Mouse (Mus musculus) frontal cortex, postnatal 10 days (tissue): ENCODE measurements around the gene Inpp5a.

Experiments used
- DNase-seq, 2 experiments: peaks; one replicate each; pipeline ENCODE4 v3.0.0; 2022; ENCODE audit warnings: low spot score in 2 of 2, mixed read lengths in 1 of 2

The Inpp5a gene

DNA sequence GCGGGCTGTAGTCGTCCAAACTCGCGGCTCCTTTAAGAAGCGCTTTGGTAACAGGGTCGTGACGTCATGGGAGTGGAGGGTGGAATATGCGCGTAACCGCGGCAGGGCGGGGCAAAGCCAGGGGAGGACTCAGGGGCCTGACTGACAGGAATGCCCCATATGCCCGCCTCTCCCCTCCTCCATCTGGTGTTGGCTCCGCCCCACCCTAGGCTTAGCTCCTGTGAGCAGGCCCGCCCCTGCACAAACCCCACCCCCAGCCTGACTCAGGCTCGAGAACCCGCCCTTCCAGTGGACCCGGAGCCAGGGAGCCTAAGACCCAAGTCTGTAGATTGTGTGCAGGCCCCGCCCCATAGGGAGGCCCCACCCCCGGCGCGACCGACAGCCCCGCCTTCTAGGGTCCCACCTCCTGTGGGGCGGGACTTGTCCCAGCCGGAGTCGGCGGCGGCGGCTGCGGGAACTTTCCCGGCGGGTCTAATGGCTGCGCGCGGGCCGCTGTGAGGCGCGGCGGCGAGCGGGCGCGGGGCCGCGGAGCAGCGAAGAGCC, at the start of gene Inpp5a:
Inpp5a (plus strand) TSS at position 440 of the 543 bp plus-strand sequence.
- DNase-seq, result peak; percentile 99

DNA sequence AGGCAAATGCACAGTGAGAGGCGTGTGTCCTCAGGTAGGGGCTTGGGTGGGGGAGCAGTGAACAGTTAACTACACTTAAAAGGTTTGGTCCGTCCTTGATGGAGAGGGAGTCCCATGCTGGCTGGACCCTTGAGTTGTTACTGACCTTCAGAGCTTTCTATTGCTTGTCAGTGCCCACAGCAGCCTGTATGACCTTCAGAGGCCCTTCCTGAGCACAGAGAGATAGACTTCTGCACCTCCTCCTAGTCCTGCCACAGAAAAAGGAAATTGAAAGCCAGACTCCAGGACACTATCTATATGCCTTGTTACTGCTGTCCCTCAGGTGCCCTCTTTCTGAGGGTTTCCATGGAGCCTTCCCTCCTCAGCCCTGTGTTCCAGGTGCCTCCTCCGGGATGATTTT, 49.7 kb upstream of the Inpp5a start:
- no peak for DNase-seq

DNA sequence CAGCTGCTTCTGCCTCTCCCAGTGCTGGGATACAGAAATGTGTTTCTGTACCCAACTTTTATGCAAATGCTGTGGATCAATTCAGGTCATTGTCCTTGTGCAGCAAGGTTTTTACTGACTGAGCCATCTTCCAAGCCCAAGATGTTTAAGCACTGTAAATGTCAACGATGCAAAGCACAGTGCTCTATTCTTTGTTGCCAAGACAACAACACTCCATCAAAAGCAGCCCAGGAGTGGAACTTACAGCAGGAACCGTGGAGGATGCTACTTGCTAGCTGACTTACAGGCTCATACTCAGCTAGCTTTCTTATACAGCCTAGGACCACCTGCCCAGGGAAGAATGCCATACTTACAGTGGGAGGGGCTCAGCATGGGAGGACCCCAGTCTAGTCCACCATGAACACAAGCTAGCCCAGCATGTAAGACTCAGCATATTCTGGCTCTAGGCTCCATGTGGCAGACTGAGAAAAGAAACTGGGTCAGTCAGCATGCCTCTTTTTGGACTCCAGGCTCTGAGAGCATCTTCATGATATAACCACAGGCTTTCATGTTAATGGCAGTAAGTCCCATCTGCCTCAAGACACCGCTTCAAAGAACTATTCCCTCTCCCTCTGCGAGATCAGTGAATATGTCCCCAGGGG, 47.8 kb upstream of the Inpp5a start:
- DNase-seq, result no peak

DNA sequence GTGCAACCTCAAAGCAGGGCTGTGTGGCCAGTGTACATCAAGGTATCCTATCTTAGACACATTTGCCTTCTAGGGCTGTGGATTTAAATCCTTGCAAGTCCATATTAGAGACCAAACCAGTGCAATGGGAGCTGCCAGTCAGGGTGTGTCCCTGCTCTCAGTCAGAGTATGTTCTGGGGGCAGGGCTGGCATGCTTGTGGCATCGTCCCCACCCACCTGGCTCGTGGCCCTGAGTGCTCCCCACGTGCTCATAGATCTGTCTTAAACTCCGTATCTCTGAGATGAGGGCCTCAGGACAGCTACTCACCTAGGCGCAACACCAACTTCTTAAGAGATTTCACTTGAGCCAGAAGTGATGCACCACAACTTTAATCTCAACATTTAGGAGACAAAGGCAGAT, 46.1 kb upstream of the Inpp5a start:
- no peak for DNase-seq

DNA sequence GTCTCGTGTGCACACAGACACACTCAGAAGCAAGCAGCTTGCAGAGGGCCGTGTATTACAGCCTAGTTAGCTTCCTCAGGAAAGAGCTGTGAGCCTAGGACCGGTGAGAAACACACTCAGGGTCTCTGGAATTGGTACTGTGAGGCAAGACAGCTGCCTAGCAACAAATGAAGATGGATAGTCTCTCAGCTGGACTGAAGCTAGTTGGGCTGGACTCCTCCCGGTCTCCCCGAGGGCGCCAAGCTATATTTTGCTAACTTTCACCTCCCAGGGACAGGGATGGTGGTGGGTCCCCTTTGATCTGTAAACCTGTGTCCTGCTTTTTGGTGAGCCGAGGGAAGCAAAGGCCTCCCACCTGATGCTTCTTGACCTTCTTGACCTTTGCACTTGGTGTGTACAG, 41.9 kb upstream of the Inpp5a start:
- DNase-seq, result no peak

DNA sequence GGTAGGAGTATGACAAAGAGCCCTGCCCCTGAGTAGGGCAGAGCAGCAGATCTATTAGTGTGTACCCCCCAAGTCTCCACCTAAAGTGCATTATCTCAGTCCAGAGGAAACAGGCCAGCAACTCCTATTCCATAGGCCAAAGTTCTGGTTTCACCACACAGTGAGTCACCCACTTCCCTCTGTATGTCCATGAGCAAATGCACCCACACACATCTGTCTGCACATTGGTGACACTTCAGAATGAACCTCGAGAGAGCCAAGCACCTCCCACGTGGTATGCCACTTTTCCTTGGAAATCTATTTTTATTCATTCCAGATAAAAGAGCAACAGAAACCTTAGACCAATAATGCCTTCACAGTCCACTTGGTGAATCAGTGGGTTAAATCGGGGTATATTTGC, 38.3 kb upstream of the Inpp5a start:
- no peak for DNase-seq

DNA sequence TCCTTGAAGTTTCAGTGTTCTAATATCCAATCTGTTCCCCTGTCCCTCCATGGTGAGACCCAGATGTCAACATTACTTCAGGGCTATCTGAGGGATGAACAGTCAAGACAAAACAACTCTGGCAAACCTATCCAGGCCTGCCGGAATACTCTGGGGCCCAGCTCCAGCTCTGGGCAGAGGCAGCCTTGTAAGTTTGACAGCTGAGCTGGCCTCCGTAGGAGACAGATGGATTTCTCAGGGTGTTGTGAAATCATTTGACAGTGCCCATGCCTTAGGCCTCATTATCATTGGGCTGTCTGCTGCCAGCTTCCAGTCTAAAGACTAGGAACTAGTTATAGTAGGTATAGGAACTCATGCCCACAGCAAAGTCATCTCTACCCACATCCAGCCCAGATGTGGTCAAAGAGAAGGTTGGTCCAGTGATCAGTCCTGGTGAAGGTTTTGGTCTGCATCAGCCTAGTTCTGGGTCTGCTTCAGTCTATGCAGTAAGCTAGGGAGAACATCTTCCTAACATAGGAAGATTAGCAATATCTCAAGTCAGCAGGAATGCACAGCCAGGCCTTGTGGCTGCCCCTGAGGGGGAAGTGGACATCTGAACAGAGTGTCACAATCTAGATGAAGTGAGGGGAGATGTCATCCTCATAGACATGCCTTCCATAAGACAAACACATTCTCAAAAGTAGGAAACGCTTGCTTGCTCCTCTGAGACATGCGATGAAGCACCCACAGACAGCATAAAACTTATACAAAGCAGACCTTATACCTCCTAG, 34.4 kb upstream of the Inpp5a start:
- DNase-seq, result no peak

DNA sequence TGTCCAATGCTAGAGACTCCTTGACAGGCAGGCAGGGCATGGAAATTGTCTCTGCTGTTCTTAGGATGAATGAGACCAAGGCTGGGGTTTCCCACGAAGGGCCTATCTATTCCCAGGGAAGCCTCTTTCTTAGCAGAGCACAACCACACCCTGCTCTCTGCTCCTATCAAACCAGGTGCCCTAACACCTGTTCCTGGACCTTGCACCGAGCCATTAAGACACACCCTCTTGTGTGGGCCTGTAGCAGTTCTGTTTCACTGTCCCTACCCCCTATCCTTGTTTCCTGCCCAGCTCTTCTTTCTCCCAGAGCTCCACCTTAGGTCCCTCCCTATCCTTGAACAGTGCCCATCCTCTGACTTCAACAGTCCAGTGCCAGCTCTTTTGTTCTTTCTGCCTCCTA, 31.9 kb upstream of the Inpp5a start:
- no peak for DNase-seq

DNA sequence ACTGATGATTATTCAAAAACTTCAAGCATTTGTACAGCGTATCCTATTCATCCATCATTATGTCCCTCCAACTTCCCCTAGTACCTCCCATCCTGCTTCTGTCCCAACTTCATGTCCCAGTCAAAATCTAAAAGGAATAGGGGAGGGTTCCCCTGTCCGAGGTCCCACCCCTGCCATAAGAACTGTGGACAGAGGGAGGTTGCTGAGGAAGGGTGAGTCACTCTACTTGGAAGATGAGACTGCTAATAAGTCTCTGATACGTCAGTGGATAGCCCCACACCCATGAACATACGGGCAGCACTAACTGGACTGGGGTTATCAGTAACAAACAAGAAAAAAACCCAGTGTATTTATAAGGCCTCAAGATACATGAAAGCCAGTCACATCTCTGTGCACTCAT, 29.0 kb upstream of the Inpp5a start:
- no peak for DNase-seq

DNA sequence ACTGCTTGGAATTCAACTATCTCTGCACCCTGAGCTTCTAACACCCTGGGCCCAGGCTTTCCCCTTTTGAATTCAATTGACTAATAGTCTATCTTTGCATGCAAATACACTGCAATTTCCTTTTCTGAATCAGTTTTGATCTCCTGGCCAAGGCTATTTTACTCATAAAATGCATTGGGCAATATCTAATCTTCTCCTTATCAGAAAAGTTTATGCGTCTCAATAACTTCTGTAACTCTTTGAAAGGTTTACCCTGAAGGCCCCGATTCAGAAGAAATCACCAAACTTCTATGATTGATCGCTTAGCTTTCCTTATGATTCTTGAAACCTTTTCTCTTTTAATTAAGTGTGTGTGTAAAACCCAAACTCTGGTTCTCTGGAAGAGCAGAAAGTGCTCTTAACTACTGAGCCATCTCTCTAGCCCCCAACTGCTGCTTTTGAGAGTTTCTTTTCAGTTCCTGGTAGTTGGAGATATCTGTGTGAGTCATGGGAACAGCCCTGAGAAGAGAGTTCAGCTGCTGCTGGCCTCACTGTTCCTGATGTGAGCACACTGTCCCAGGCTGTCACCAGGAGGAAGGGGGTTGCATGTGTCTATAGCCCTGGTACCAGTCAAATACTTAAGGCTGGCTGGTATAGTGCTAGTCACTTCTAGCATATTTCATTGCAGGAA, 27.9 kb upstream of the Inpp5a start:
- DNase-seq, result no peak

DNA sequence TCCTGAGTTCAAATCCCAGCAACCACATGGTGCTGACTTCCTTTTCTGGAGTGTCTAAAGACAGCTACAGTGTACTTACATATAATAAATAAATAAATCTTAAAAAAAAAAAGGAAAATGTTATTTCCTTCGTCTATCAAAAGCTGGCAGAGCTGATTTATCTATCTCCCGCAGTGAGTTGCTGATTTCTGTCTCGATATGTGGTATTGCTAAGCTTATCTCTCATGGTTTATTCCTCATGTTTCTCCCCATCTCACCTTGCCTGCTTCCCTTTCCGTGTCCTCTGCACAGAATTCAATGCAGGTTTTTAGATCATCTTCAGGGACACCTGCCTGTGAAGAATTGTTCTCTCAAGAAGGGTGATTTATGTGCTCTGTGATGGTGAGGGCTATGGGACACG, 27.1 kb upstream of the Inpp5a start:
- no peak for DNase-seq

DNA sequence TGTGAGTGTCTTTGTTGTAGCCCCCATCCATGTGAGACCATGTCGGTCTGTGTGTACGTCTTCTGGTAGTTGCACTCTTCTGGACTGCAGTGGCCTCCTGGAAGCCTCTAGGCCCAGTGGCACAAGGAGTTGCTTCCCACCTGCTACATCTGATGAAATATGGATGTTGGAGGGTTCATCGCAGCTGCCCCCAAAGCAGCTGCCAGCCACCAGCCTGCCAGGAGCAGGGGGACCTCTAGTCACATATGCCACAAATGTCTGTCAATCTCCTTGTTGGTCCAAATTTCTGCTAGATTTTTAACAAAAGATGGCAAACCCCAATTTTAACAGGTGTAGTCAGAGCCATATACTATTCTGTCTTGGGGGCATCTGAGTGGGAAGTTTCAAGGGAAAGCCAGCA, 26.4 kb upstream of the Inpp5a start:
- no peak for DNase-seq

DNA sequence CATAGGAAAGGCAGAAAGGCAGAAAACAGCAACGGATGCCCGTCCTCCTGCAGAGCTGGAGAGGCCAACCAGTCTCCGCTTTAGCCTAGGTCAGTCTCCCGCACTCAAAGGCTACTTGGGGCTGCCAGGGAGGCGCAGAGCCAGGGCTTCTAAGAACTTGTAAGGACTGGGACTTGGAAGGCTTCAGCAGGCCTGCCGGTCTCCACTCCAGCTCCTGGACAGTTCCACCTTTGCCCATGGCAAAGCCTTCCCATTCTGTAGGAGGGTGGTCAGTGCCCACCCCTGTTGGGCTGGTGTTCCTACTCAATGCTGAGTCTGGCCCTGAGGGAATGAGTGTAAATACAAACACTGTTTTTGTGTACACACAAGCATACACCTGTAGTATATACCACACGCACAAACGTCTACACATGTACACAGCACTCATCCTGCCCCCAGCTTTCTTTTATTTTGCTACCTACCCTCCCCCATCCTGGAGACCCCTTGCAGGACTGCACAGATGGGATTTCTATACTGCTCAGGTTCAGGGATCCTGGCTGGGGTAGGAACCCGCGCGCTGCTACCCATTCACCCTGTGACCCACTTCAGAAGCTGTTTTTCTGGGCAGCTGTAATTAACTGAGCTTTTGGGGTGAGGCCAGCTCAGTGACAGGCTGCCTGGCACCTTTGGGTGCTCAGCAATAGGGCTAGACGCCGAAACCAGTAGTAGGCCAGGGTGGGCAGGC, 25.5 kb upstream of the Inpp5a start:
- DNase-seq, result no peak

DNA sequence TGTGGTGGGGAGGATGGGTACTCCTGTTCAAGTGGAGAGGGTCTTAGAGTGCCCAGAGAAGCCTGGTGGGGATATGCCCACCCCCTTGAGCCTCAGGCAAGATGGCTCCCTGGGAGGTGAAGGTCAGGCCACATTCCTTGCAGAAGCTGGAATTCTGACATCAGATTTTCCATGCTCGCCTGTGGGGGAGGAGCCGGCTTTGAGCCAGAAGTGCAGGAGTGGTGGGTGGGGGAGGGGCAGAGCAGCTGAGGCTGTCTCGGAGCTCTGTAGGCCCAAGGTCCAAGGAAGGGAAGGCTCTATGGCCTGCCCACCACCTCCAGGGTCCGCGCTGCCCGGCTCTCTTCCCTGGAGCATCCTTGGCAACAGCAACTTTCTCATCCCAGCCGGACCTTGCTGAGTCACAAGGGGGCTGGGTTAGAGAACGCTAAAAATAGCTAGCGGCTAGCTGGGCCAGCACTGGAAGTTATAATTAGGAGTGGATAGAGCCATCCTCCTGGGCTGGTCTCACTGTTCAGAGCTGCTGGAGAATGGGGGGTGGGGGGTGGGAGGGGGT, 24.8 kb upstream of the Inpp5a start:
- peak; percentile 37 to 47 for DNase-seq

DNA sequence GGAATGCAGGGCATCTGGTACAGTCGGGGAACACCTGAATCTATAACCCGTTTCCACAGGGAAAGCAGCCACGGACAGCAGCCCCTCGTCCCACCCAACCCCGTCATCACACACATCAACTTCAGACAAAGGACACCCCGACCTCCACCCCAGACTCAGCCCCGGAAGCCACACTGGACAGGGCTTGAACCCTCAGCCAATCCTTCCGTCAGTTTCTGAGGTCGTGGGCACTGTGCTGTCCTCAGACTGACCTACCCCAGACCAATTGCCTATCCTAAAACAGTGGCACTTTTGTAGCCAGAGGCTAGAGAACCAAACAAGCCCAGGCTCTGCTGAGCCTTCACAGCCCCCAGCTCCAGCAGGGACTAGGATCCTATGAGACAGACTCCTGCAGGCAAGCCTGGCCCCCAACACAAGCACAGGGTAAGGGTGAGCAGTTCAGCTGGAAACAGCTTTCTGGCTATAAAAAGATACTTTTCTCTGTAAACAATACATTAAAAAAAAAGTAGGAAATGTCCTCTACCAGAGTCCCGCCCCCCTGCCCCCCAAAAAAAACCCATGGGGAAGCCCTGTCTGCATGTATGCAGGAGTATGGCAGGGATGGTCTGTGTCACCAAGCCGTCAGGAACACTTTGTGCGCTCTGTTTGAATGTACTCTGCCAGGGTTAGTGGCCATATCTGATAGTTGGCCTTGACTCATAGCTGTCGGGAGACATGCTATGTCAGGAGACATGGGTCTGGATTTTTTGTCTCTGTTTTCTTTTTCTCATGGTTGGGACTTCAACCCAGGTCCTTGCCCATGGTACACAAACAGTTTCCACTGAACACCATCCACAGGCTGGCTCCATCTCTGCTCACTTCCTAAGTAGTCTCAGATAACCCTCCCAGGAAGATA, 23.7 kb upstream of the Inpp5a start:
- DNase-seq, result no peak

DNA sequence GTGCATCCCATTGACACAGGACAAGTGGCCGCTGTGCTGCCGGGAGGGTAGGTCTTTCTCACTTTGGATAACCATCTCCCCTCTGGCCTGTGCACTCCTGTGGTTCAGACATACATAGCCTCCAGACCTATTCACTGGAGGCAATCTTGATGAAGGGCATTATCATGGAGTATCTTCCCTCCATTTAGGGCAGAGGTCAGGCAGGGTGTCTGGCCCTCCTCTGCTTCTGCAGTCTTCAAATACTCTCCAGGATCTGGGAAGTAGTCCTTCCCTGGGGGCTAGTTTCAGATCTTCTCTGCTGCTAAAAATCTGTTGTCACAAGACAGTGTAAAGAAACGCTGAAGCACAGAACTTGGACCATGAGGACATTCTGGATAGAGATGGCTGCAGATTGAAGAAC, 22.8 kb upstream of the Inpp5a start:
- DNase-seq, result no peak

DNA sequence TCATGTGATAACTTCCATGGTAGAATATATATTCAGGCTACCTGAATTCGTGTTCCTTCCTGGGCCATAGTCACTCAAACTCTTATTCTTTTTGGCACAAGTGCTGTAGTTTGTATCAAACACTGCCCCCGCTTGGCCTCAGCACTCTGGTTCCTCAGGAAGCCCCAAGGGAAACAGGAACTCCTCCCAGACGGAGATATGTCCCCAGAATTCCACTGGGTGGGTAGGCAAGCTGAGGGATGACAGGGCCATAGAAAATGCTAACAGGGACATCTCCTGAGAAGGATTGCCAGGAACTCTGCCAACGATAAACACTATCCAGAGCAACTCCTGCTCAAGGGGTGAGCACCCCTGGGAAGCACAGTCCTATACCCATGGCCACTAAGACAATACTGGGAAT, 22.4 kb upstream of the Inpp5a start:
- no peak for DNase-seq

DNA sequence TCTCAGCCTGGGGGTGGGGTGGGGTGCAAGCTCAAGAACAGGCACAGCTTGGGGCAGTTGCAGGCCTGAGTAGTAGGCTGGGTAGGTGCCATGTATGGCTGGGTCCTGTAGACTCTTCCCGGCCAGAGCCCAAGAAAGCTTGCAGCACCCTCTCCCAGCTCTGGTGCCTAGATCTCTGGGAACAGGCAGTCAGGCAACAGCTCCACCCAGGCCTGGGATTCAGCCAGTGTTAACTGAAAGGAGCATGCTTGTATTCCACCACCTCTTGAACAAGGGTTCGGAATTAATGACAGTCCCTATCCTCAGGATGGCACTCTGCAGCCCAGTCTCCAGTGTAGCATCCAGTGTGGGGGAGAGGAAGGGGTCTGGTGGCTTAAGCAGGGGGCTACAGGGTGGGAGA, 20.7 kb upstream of the Inpp5a start:
- DNase-seq, result no peak

DNA sequence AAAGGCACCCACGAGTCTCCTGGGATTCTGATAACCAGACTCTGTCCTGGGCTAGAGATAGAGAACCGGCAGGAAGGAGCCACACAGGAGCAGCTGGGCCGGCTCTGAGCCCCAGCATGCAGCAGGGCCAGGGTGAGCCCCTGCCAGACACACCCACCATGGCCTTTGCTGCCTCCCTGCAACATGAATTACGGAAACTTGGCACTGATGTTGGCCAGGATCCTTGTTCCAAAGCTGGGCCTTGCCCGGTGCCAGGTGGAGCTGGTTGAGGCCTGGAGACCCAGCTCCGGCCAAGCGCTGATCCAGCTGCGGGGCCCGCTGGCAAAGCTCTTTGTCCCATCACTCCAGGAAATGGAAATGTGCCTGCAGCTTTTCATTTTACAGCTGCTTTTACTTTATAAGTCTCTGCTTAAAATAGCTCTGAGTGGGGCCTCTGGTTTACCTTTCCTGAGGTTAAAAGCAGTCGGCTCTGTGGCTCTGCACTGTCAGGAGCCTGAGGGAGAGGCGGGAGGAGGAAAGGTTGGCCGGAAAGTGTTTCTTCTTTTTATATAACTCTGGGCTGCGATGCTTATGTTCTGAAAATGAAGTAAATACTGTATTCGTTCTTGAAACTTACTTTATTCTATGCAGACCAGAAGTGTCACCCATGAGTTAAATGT, 20.1 kb upstream of the Inpp5a start:
- peak; percentile 50 to 54 for DNase-seq

DNA sequence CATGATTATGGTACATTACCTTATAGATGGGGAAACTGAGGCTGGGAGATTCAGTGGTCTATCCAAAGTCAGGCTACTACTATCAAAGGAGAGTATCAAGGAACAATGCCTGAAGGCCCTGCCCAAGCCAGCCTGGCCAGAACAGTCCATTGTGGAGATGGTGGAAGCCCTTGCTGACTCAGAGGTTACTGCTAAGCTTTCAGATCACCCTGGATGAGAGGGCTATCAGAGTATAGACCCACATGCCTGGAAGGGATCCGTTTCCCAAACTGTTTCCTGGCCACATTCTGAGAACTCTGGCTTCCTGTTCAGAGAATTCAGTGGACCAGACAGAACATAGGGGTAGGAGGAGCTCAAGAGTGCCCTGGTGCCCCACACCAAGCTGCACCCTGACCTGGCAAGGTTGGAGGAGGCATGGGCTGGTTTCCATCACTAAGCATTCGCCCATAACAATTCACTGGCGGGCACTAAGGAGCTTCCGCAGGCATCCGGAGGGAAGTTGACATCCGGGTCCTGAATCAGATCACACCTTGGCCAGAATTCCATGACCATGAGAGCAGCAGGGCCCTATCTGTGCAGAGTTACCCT, 19.3 kb upstream of the Inpp5a start:
- DNase-seq, result no peak
